Mouse (Mus musculus): Measurements from ENCODE around the gene Tfap2b. TPM values are rescaled to one million over a fixed set of nuclear protein-coding genes. Genes with fewer than 3 reads are reported as not detected.

The Tfap2b gene
- total and polyA plus RNA-seq, 3 experiments, result not detected

DNA sequence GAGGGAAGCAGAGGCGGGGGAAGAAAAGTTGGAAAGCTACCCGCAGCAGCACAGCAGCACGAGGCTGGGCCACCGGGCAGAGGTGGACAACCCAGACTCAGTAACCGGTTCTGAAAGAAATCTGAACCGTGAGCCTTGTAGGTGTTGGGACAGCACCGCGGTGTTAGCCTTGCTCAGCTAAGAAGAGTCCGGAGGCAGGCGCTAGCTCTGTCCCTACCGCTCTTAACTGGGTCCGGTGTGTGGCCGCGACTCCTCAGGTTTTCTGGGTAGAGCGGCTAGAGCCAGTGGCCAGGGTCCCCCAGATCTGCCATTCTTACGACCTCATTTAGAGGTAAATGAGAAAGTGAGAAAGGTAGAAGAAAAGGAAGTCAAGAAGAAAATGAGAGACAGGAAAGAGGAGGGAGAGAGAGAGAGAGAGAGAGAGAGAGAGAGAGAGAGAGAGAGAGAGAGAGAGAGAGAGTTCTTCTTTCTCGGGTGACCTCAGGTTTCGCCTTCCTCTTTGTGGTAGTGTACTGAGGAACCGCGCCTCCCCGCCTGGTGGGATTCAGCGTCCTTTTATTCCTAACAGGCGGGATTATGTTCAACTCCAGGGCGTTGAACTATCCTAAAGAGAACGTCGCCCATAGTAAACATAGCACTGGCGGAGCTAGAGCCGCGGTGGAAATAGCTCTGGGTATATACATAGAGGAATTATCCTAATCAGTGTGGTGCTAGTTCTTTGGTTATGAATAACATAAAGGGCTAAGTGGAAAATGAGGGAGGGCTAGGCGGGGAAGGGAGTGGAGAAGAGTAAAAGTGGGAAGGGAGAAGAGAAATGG lies 1.7 kb downstream of the Tfap2b start:
- Histone ChIP-seq H3K9ac (ENCODE audit: control insufficient read depth, low read depth, low read length, poor library complexity, severe bottlenecking) (no peak overlapping the region), H3K79me2 (ENCODE audit: control insufficient read depth, insufficient read depth, low read length, poor library complexity) (no peaks in the 10 kb centered on the region), H3K4me1 (ENCODE audit: control insufficient read depth in 1 of 2, insufficient read depth in 2 of 2, low read length in 2 of 2) (no peaks in the 10 kb centered on the region), H3K9me3 (replicated peaks; ENCODE audit: insufficient read depth, low read length) (no peaks in the 10 kb centered on the region), H3K27ac (ENCODE audit: control insufficient read depth, low read depth, low read length) (no peak overlapping the region), H3K4me3 (ENCODE audit: control insufficient read depth in 1 of 2, insufficient read depth in 1 of 2, low read depth in 2 of 2, low read length in 2 of 2) (no peak overlapping the region), H3K27me3 (ENCODE audit: control insufficient read depth in 1 of 2, insufficient read depth in 2 of 2, low read length in 2 of 2) (no peaks in the 10 kb centered on the region), H3K36me3 (ENCODE audit: control insufficient read depth in 1 of 2, insufficient read depth in 2 of 2, low read length in 2 of 2) (no peaks in the 10 kb centered on the region)
- DNase-seq (ENCODE audit: low read depth, low spot score), result no peak
- TF ChIP-seq RAD21 (IDR thresholded peaks at IDR 0.05; ENCODE audit: low read depth, low read length), result no peak
- no peak for TF ChIP-seq E2F4 (IDR thresholded peaks at IDR 0.05; ENCODE audit: borderline replicate concordance, low read depth, low read length)
- TF ChIP-seq CHD2 (IDR thresholded peaks at IDR 0.05; ENCODE audit: low read length), result no peak
- no peak for TF ChIP-seq POLR2A (IDR thresholded peaks at IDR 0.05; ENCODE audit: control insufficient read depth in 1 of 2, insufficient read depth in 1 of 2, low read depth in 1 of 2, low read length in 2 of 2, poor library complexity in 1 of 2)
- no peak for TF ChIP-seq ZMIZ1 (IDR thresholded peaks at IDR 0.05; ENCODE audit: low read depth, low read length)
- no peak for TF ChIP-seq KAT2A (conservative IDR thresholded peaks at IDR 0.05; ENCODE audit: low read depth, low read length)
- TF ChIP-seq ZNF384 (IDR thresholded peaks at IDR 0.05; ENCODE audit: low read depth, low read length), result no peak
- TF ChIP-seq CHD1 (IDR thresholded peaks at IDR 0.05; ENCODE audit: low read depth, low read length), result no peak
- TF ChIP-seq POLR2AphosphoS5 (IDR thresholded peaks at IDR 0.05; ENCODE audit: borderline replicate concordance, low read depth, low read length), result no peak
- TF ChIP-seq NRF1 (IDR thresholded peaks at IDR 0.05; ENCODE audit: insufficient read depth, low read depth, low read length, poor library complexity, severe bottlenecking), result no peak

GRCm38 (mm10) chr1:19211033-19211405 lies 2.3 kb downstream of the Tfap2b start:
- H3K27ac ChIP-seq (ENCODE audit: control insufficient read depth, low read depth, low read length), result no peak overlapping the region
- no peaks in the 10 kb centered on the region for H3K79me2 ChIP-seq (ENCODE audit: control insufficient read depth, insufficient read depth, low read length, poor library complexity)
- no peak for DNase-seq (ENCODE audit: low read depth, low spot score)
- no peaks in the 10 kb centered on the region for H3K36me3 ChIP-seq (ENCODE audit: control insufficient read depth in 1 of 2, insufficient read depth in 2 of 2, low read length in 2 of 2)
- no peaks in the 10 kb centered on the region for H3K9me3 ChIP-seq (replicated peaks; ENCODE audit: insufficient read depth, low read length)
- TF ChIP-seq JUND (IDR thresholded peaks at IDR 0.05; ENCODE audit: low read depth, low read length) (no peak), ZC3H11A (IDR thresholded peaks at IDR 0.05; ENCODE audit: low read depth, low read length) (no peak), SMC3 (IDR thresholded peaks at IDR 0.05; ENCODE audit: low read depth, low read length) (no peak), KAT2A (conservative IDR thresholded peaks at IDR 0.05; ENCODE audit: low read depth, low read length) (no peak), ETS1 (IDR thresholded peaks at IDR 0.05; ENCODE audit: low read depth, low read length) (no peak), ZMIZ1 (IDR thresholded peaks at IDR 0.05; ENCODE audit: low read depth, low read length) (no peak), TCF12 (IDR thresholded peaks at IDR 0.05; ENCODE audit: low read depth, low read length) (no peak), CHD1 (IDR thresholded peaks at IDR 0.05; ENCODE audit: low read depth, low read length) (no peak), GABPA (IDR thresholded peaks at IDR 0.05; ENCODE audit: low read depth, low read length) (no peak), POLR2AphosphoS2 (IDR thresholded peaks at IDR 0.05; ENCODE audit: low read length) (no peak), MEF2A (IDR thresholded peaks at IDR 0.05; ENCODE audit: extremely low read depth, insufficient replicate concordance, low read depth, low read length, poor library complexity, severe bottlenecking) (no peak), RCOR1 (IDR thresholded peaks at IDR 0.05; ENCODE audit: low read depth, low read length) (no peak), CHD2 (IDR thresholded peaks at IDR 0.05; ENCODE audit: low read length) (no peak), MAX (IDR thresholded peaks at IDR 0.05; ENCODE audit: low read length) (no peak), MYB (IDR thresholded peaks at IDR 0.05; ENCODE audit: low read depth, low read length) (no peak)
- no peak overlapping the region for H3K4me3 ChIP-seq (ENCODE audit: control insufficient read depth in 1 of 2, insufficient read depth in 1 of 2, low read depth in 2 of 2, low read length in 2 of 2)
- H3K27me3 ChIP-seq (ENCODE audit: control insufficient read depth in 1 of 2, insufficient read depth in 2 of 2, low read length in 2 of 2), result no peaks in the 10 kb centered on the region
- H3K4me1 ChIP-seq (ENCODE audit: control insufficient read depth in 1 of 2, insufficient read depth in 2 of 2, low read length in 2 of 2), result no peaks in the 10 kb centered on the region
- no peak overlapping the region for H3K9ac ChIP-seq (ENCODE audit: control insufficient read depth, low read depth, low read length, poor library complexity, severe bottlenecking)

Measured in MEL (cell line).